Mouse (Mus musculus) intestine, postnatal 0 days (tissue): Measurements from ENCODE around the gene Nfe2l3. TPM values are rescaled to one million over a fixed set of nuclear protein-coding genes. Genes with fewer than 3 reads are reported as not detected.
"Not testable (repeated sequence)": the region's sequence is repeated elsewhere in the genome, so short reads cannot be mapped to it uniquely, and the experiment has no call there.

Experiments
- ATAC-seq: fragments of 200-750 bp; cut with Nextera tagmentation; 2 replicates; pipeline ENCODE4 v1.8.0; 2017; ENCODE audit warnings: mild to moderate bottlenecking, moderate TSS enrichment, moderate library complexity
- H3K27ac ChIP-seq: fragments of 300-500 bp; sonication (generic); 2 replicates; pipeline ENCODE4 v1.5.1; 2014; ENCODE audit warnings: mild to moderate bottlenecking, low read depth, low read length, moderate library complexity
- H3K27me3 ChIP-seq: fragments of 300-500 bp; sonication (generic); replicated peaks from 2 replicates; pipeline ENCODE4 v1.6.1; 2014; ENCODE audit warnings: low read length, mixed read lengths; ENCODE audit not compliant: control insufficient read depth, insufficient read depth
- H3K36me3 ChIP-seq: fragments of 300-500 bp; sonication (generic); 2 replicates; pipeline ENCODE4 v1.6.1; 2014; ENCODE audit warnings: mild to moderate bottlenecking, moderate library complexity; ENCODE audit not compliant: control insufficient read depth, insufficient read depth
- H3K4me1 ChIP-seq: fragments of 300-500 bp; sonication (generic); replicated peaks from 2 replicates; pipeline ENCODE4 v1.6.1; 2014; ENCODE audit warnings: antibody characterized with exemption, low read length, mixed read lengths; ENCODE audit not compliant: control insufficient read depth, insufficient read depth
- H3K4me2 ChIP-seq: fragments of 300-500 bp; sonication (generic); replicated peaks from 2 replicates; pipeline ENCODE4 v1.6.1; 2014; ENCODE audit warnings: low read depth, mild to moderate bottlenecking, moderate library complexity
- H3K4me3 ChIP-seq: fragments of 300-500 bp; sonication (generic); 2 replicates; pipeline ENCODE4 v1.5.1; 2014; ENCODE audit warnings: low read depth, low read length
- H3K9ac ChIP-seq: fragments of 300-500 bp; sonication (generic); 2 replicates; pipeline ENCODE4 v1.6.1; 2014; ENCODE audit warnings: mild to moderate bottlenecking, low read depth, low read length
- H3K9me3 ChIP-seq: fragments of 300-500 bp; sonication (generic); 2 replicates; pipeline ENCODE4 v1.6.1; 2016; ENCODE audit warnings: mixed run types; ENCODE audit not compliant: control insufficient read depth
- CTCF ChIP-seq: sonication (generic); IDR thresholded peaks from 2 replicates; pipeline ENCODE4 v1.5.1; 2016; ENCODE audit warnings: low read depth, mild to moderate bottlenecking, control low read depth, antibody characterized with exemption, moderate library complexity
- WGBS: fragments of 180-500 bp; shearing (Covaris S2); extraction: QIAGEN DNeasy Blood & Tissue Kit; methylation state at CpG from one replicate; pipeline ENCODE4 v1.1.7; 2014; 5-methylcytosine and 5-hydroxymethylcytosine counted together
- polyA plus RNA-seq: library from polyadenylated mRNA; unstranded; fragments of >200 nt; fragmentation: Nextera tagmentation; extraction: Ambion mirVana; gene quantifications from 2 replicates; pipeline ENCODE4 v1.2.1, GENCODE M21; 2015

The Nfe2l3 gene
- polyA plus RNA-seq, 1 experiment from 2014 or later: 0.99 TPM

- Histone ChIP-seq H3K9ac (no peak overlapping the region), H3K4me1 (no peaks in the 10 kb centered on the region), H3K36me3 (peaks cover 37% of the 10 kb centered on the region), H3K27ac (no peak overlapping the region), H3K9me3 (no peaks in the 10 kb centered on the region), H3K4me3 (no peak overlapping the region), H3K4me2 (no peak overlapping the region), H3K27me3 (no peaks in the 10 kb centered on the region)
- no peak for ATAC-seq
- no peak for TF ChIP-seq CTCF
- WGBS: 98% methylated on average over 3 of the region's 3 CpGs
These were observed 51.4 kb downstream of the Nfe2l3 start for GRCm38 (mm10) chr6:51483861-51484260.

- 89% methylated on average over 8 of the region's 8 CpGs for WGBS
- not testable (repeated sequence) for ATAC-seq, H3K27me3 ChIP-seq, H3K27ac ChIP-seq, H3K9ac ChIP-seq, H3K4me3 ChIP-seq, H3K9me3 ChIP-seq, H3K4me1 ChIP-seq, H3K4me2 ChIP-seq
- H3K36me3 ChIP-seq: peaks cover 30% of the 10 kb centered on the region
- TF ChIP-seq CTCF: peak; percentile 30
These were observed 52.1 kb downstream of the Nfe2l3 start for GRCm38 (mm10) chr6:51484556-51484955.

DNA sequence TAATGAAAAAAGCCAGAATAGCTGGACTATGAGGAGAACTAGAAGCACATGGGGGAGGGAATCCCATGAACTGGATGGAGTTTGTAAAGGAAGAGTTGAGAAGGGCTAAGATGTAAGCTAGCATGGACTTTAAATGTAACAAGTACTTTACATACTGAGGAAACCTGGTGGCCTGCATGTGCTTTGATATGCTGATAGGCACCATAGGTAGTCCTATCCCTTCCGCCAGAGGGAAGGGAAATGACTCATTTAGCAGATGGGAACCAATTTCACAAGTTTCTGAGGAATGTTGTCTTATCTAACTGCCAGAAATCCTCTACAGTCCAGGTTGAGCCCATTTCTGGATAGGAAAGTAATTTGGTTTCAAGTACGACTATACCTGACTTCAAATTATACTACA lies 53.2 kb downstream of the Nfe2l3 start:
- H3K4me1 ChIP-seq: no peaks in the 10 kb centered on the region
- no peak for ATAC-seq

GRCm38 (mm10) chr6:51486076-51486710 lies 53.7 kb downstream of the Nfe2l3 start:
- H3K4me3 ChIP-seq: no peak overlapping the region
- 43% methylated on average over 7 of the region's 7 CpGs for WGBS
- H3K9me3 ChIP-seq: no peaks in the 10 kb centered on the region
- peaks cover 13% of the 10 kb centered on the region; the same call in 1 of the 2 replicates for H3K36me3 ChIP-seq
- H3K4me2 ChIP-seq: no peak overlapping the region
- no peak for TF ChIP-seq CTCF
- H3K9ac ChIP-seq: no peak overlapping the region
- H3K27me3 ChIP-seq: no peaks in the 10 kb centered on the region
- no peak overlapping the region for H3K27ac ChIP-seq
- no peaks in the 10 kb centered on the region for H3K4me1 ChIP-seq
- ATAC-seq: no peak

More for the DNA sequence above, 53.2 kb downstream of the Nfe2l3 start:
- Histone ChIP-seq H3K27ac (no peak overlapping the region), H3K4me2 (no peak overlapping the region), H3K27me3 (no peaks in the 10 kb centered on the region), H3K9me3 (no peaks in the 10 kb centered on the region), H3K36me3 (peaks cover 19% of the 10 kb centered on the region), H3K9ac (no peak overlapping the region), H3K4me3 (no peak overlapping the region)
- 47% methylated on average over 2 of the region's 2 CpGs for WGBS
- TF ChIP-seq CTCF: no peak

DNA sequence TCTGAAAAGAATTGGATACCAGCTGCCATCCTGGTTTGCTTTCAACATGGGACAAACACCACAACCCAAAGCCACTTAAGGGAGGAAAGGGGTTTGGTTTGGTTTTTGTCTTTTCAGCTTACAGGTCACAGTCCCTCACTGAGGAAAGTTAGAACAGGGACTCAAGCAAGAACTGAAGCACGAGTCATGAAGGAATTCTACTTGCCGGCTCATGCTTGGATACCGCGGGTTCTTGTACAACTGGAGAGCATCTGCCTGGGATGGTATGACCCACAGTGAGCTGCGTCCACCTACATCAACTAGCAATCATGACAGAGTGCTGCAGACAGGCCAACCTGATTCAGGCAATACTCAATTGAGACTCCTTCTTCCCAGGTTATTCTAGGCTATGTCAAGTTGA lies 54.3 kb downstream of the Nfe2l3 start:
- H3K4me1 ChIP-seq: no peaks in the 10 kb centered on the region
- H3K27me3 ChIP-seq: no peaks in the 10 kb centered on the region
- WGBS: 92% methylated on average over 5 of the region's 5 CpGs
- no peak overlapping the region for H3K9ac ChIP-seq
- H3K36me3 ChIP-seq: peaks cover 8% of the 10 kb centered on the region; the same call in 1 of the 2 replicates
- no peak overlapping the region for H3K4me2 ChIP-seq
- no peak for TF ChIP-seq CTCF
- H3K27ac ChIP-seq: no peak overlapping the region
- no peak overlapping the region for H3K4me3 ChIP-seq
- no peak for ATAC-seq
- no peaks in the 10 kb centered on the region for H3K9me3 ChIP-seq

DNA sequence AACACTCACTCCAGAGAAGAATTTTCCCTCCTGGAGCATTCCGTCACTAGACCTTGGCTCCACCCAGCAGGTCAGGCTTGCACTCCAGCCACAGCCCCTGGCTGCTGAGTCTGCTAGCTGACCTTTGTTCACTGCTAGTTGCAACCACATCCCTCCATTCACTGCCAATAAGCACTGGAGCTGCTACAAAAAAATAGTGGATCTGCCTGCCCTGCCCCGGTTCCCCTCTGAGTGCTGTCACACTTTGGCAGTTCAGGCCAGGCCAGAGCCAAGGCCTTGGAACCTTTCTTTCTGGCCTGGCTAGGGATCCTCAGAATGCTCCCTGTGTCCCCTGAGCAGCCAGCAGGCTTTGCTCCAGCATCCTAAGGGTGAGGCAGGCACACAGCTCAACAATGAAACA lies 57.3 kb downstream of the Nfe2l3 start:
- no peak for TF ChIP-seq CTCF
- no peaks in the 10 kb centered on the region for H3K36me3 ChIP-seq
- no peaks in the 10 kb centered on the region for H3K4me1 ChIP-seq
- H3K9ac ChIP-seq: no peak overlapping the region
- ATAC-seq: no peak
- 18% methylated on average over 2 of the region's 2 CpGs for WGBS
- no peaks in the 10 kb centered on the region for H3K27me3 ChIP-seq
- H3K4me2 ChIP-seq: no peak overlapping the region
- no peaks in the 10 kb centered on the region for H3K9me3 ChIP-seq
- no peak overlapping the region for H3K4me3 ChIP-seq
- H3K27ac ChIP-seq: no peak overlapping the region
